Mouse (Mus musculus) erythroblast, embryonic 14.5 days (primary cell): ENCODE data around the gene Eid3.

ENCODE experiments used
- GATA1 ChIP-seq: IDR thresholded peaks from 2 replicates; pipeline ENCODE4 v1.6.1; 2012; ENCODE audit warnings: low read length, inconsistent platforms, mixed read lengths
- TAL1 ChIP-seq: IDR thresholded peaks from 3 replicates; pipeline ENCODE4 v1.6.1; 2012; ENCODE audit warnings: low read length, inconsistent platforms, mixed read lengths

DNA sequence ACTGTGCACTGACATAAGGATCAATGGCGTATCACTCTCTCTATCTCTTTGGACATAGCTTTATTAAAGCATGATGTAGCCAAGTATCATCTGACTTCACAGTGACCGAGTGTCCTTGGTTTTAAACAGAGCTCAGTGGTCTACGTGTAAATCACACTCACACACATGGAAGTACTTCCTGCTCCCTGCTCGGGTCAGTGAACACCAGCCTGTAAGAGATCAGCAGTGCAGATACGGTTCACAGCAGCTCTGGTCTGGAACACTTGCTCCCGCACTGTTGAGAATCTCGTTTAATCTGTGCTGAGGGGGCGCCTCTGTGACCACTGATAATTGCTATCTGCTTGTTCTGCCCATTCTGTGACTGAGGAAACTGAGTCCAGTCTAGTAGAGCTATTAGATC is 22.1 kb downstream of the Eid3 start:
- TF ChIP-seq GATA1 (peak; percentile 35; the same call in 1 of the 2 replicates), TAL1 (no peak)
